Mouse (Mus musculus) bone marrow, adult 2 months (tissue): ENCODE results near the gene Pex11g.

Source experiments
- CTCF ChIP-seq: fragments of 200-500 bp; IDR thresholded peaks from 2 replicates; pipeline ENCODE4 v1.5.1; 2011; ENCODE audit warnings: low read length, control low read depth; ENCODE audit not compliant: control insufficient read depth, insufficient read depth
- POLR2A ChIP-seq: fragments of 200-500 bp; IDR thresholded peaks from 2 replicates; pipeline ENCODE4 v1.6.1; 2011; ENCODE audit warnings: low read depth, mild to moderate bottlenecking, control low read depth, low read length, borderline replicate concordance; ENCODE audit not compliant: control insufficient read depth

DNA sequence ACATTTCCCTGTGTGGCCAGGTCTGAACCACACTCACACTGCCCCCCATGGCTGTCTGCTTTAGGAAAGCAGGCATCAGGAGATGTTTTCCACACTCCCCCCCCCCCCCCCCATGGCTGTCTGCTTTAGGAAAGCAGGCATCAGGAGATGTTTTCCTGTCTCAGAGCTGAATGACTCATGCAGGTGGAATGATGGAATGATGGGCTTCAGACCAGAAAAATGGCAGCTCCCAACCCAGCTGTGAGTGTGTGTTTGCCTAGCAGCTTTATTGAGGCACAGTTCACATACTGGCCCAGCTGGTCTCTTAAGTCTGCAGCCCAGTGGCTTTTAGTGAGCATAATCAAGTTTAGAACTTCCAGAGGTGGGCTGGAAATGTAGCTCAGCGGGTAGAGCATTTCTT is 49.4 kb downstream of the Pex11g start:
- TF ChIP-seq CTCF = no peak
- no peak for TF ChIP-seq POLR2A
